Comparison of ENCODE assay signal across 15 mouse cellular contexts in the genomic region with DNA sequence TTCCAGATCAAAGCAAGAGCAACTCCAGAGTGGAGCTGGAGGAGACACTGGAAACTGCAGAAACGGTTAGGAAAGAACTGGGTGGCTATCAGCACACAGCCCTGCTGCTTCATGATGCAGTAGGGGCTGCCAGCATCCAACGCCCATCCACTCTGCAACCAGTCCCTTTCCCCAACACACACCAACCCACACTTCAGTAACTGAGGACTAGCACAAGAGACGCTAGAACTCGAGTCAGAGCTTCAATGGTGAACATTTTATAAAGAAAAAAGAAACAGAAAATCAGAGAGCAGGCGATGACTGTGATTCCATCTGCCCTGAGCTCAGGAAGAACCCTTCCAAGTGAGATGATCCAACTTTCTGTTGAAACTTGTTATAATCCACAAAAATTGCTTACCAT. TPM values are rescaled to one million over a fixed set of nuclear protein-coding genes. Genes with fewer than 3 reads are reported as not detected.
"Had no signal": no experiment of that assay in that cellular context is flagged by ENCODE, and none has a peak within 500 bp of the region (broad histone marks: within the 10 kb centered on the region; RNA-seq: fewer than 3 reads in every experiment).

No protein-coding gene starts in this region.

- H3K36me3 ChIP-seq: intestine, embryonic 15.5 days; limb, embryonic 10.5 days; liver, embryonic 15.5 days; midbrain, embryonic 12.5 days had no signal

- H3K4me1 ChIP-seq: midbrain, embryonic 12.5 days had no signal

- H3K4me3 ChIP-seq: intestine, embryonic 15.5 days; left cerebral cortex, adult 2 months; limb, embryonic 10.5 days; liver, embryonic 15.5 days; midbrain, embryonic 12.5 days had no signal

- H3K4me2 ChIP-seq: intestine, embryonic 15.5 days; liver, embryonic 11.5 days; liver, embryonic 15.5 days; midbrain, embryonic 12.5 days had no signal

- H3K27ac ChIP-seq: intestine, embryonic 15.5 days; left cerebral cortex, adult 2 months; limb, embryonic 10.5 days; liver, embryonic 15.5 days; midbrain, embryonic 12.5 days had no signal

- DNase-seq: kidney, adult 18-20 months; kidney, postnatal 10 days; kidney, postnatal 4 days; lung, adult 2 months; lung, postnatal 4 days; thymus, postnatal 25 days had no signal

- H3K27me3 ChIP-seq: intestine, embryonic 15.5 days; liver, embryonic 15.5 days; midbrain, embryonic 12.5 days had no signal

RNA-seq across cellular contexts. Expression of gene Apoh, which starts 30.6 kb away (rescaled TPM):
- total RNA-seq: megakaryocyte-erythroid progenitor cell, adult 5-6 weeks had no signal
- polyA plus RNA-seq: kidney, embryonic 14.5 days; limb, embryonic 10.5 days; midbrain, embryonic 12.5 days; neural tube, embryonic 14.5 days had no signal
